Mouse (Mus musculus): ENCODE measurements around the gene Egfl8. TPM values are rescaled to one million over a fixed set of nuclear protein-coding genes. Genes with fewer than 3 reads are reported as not detected.
A peak's percentile ranks its signal among the peaks of the same experiment; 100 is the strongest.

The Egfl8 gene
- polyA plus RNA-seq, 1 experiment from 2014 or later: 6.0 TPM

DNA sequence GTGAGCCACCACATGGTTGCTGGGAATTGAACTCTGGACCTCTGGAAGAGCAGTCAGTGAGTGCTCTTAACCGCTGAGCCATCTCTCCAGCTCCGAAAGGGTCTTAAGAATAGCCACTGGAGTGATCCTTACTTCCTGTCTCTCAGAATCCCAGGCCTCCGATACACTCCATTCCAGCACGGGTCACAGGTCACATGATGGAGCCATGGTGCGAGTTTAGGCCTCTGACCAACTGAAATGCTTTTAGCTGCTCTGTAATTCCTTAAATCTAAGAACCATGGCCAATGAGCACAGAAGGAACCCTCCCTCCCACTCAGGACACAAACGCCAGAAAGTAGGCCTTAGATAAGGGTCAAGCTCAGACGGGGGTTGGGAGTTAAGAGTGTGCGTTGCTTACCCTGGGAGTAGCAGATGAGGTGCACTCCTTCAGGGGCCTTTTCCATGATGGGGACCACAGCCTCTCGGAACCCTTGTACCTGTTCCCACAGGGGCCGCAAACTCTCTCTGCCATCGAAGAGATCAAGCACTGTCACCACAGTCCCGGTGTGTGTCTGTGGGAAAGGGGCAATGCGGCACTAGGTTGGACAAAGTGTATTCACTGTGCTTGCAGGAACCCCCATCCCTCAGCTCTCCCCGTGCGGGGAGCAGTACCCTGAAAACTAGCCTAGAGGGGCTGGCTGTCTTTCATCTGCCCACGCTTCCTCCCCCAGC lies 10.4 kb upstream of the Egfl8 start:
- Histone ChIP-seq H3K27ac (replicated peaks) (peak overlapping the region; percentile 88), H3K4me3 (peak overlapping the region; percentile 58), H3K4me2 (replicated peaks) (peak overlapping the region; percentile 91), H3K9me3 (no peaks in the 10 kb centered on the region), H3K36me3 (peaks cover 22% of the 10 kb centered on the region), H3K27me3 (peaks cover 16% of the 10 kb centered on the region), H3K9ac (replicated peaks) (peak overlapping the region; percentile 68), H3K4me1 (peaks cover 44% of the 10 kb centered on the region)
- ATAC-seq (ENCODE audit: low FRiP score, low read depth): no peak
- 52% methylated on average over 16 of the region's 16 CpGs for WGBS

- no peaks in the 10 kb centered on the region for H3K9me3 ChIP-seq
- H3K27me3 ChIP-seq: peaks cover 4% of the 10 kb centered on the region
- ATAC-seq (ENCODE audit: low FRiP score, low read depth): no peak
- H3K4me2 ChIP-seq (replicated peaks): no peak overlapping the region
- H3K4me1 ChIP-seq: peaks cover 31% of the 10 kb centered on the region
- WGBS: 97% methylated on average over 3 of the region's 3 CpGs
- H3K27ac ChIP-seq (replicated peaks): no peak overlapping the region
- H3K9ac ChIP-seq (replicated peaks): no peak overlapping the region
- H3K4me3 ChIP-seq: no peak overlapping the region
- peaks cover 27% of the 10 kb centered on the region for H3K36me3 ChIP-seq
Measured at GRCm38 (mm10) chr17:34624981-34625380, 9.2 kb upstream of the Egfl8 start.

- H3K4me1 ChIP-seq: peaks cover 13% of the 10 kb centered on the region
- H3K9ac ChIP-seq (replicated peaks): no peak overlapping the region
- ATAC-seq (ENCODE audit: low FRiP score, low read depth): no peak
- no peak overlapping the region for H3K27ac ChIP-seq (replicated peaks)
- WGBS: 91% methylated on average over 9 of the region's 9 CpGs
- no peaks in the 10 kb centered on the region for H3K9me3 ChIP-seq
- H3K36me3 ChIP-seq: peaks cover 31% of the 10 kb centered on the region
- no peak overlapping the region for H3K4me2 ChIP-seq (replicated peaks)
- no peaks in the 10 kb centered on the region for H3K27me3 ChIP-seq
- no peak overlapping the region for H3K4me3 ChIP-seq
Measured at GRCm38 (mm10) chr17:34623161-34623560, 7.4 kb upstream of the Egfl8 start.

DNA sequence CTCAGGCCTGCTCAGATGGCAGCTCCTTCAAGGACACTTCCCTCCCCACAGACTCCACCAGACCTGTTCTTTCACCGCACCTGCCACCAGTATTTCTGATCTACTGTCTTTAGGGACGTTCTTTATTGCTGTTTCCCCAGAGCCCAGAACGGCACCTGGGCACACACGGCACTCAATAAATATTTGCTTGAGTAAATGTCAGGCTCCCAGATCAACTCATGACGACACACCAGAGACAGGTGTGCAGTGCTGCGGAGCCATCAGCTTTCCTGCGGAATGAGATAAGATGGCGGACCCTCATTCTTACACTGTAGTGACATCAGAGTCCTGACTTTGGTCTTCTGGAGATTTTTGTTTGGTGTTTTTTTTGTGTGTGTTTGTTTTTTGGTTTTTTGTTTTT lies 5.2 kb upstream of the Egfl8 start:
- H3K4me2 ChIP-seq (replicated peaks): no peak overlapping the region
- ATAC-seq (ENCODE audit: low FRiP score, low read depth): no peak
- no peaks in the 10 kb centered on the region for H3K27me3 ChIP-seq
- no peaks in the 10 kb centered on the region for H3K9me3 ChIP-seq
- no peak overlapping the region for H3K27ac ChIP-seq (replicated peaks)
- 92% methylated on average over 8 of the region's 8 CpGs for WGBS
- H3K4me3 ChIP-seq: no peak overlapping the region
- H3K36me3 ChIP-seq: peaks cover 48% of the 10 kb centered on the region
- no peak overlapping the region for H3K9ac ChIP-seq (replicated peaks)
- H3K4me1 ChIP-seq: peaks cover 1% of the 10 kb centered on the region

DNA sequence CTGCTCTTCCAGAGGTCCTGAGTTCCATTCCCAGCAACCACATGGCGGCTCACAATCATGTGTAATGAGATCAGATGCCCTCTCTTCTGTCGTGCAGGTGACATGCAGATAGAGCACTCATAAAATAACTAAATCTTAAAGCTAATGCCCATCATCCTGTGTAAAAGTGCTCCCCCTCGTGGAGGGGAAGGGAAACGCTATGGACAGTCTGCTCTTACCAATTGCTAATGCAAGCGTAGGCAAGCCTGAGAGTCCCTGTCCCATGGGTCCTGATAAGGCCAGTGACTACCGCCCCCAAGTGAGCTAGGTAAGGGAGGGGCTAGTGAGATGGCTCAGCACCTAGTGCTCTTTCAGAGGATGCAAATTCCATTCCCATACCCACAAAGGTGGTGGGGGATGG lies 3.2 kb upstream of the Egfl8 start:
- ATAC-seq (ENCODE audit: low FRiP score, low read depth): no peak
- WGBS: 20% methylated on average over 6 of the region's 6 CpGs

GRCm38 (mm10) chr17:34613830-34614229 lies 1.9 kb downstream of the Egfl8 start:
- H3K36me3 ChIP-seq: peaks cover 71% of the 10 kb centered on the region
- H3K9me3 ChIP-seq: no peaks in the 10 kb centered on the region
- 90% methylated on average over 10 of the region's 10 CpGs for WGBS
- no peak overlapping the region for H3K4me3 ChIP-seq
- H3K27ac ChIP-seq (replicated peaks): 0 out of 2 replicates have a peak overlapping the region, but pooled peaks have one; percentile 25
- ATAC-seq (ENCODE audit: low FRiP score, low read depth): no peak
- H3K4me1 ChIP-seq: 0 out of 2 replicates have a peak, but pooled peaks cover under 1% of the 10 kb centered on the region
- no peaks in the 10 kb centered on the region for H3K27me3 ChIP-seq
- H3K4me2 ChIP-seq (replicated peaks): no peak overlapping the region
- no peak overlapping the region for H3K9ac ChIP-seq (replicated peaks)

More for the DNA sequence above, 3.2 kb upstream of the Egfl8 start:
- H3K9ac ChIP-seq (replicated peaks): no peak overlapping the region
- H3K4me2 ChIP-seq (replicated peaks): no peak overlapping the region
- H3K4me1 ChIP-seq: no peaks in the 10 kb centered on the region
- no peak overlapping the region for H3K4me3 ChIP-seq
- H3K27me3 ChIP-seq: no peaks in the 10 kb centered on the region
- H3K27ac ChIP-seq (replicated peaks): no peak overlapping the region
- H3K36me3 ChIP-seq: peaks cover 59% of the 10 kb centered on the region
- H3K9me3 ChIP-seq: no peaks in the 10 kb centered on the region

GRCm38 (mm10) chr17:34613054-34613645 lies 2.6 kb downstream of the Egfl8 start:
- H3K27ac ChIP-seq (replicated peaks): no peak overlapping the region
- peaks cover 7% of the 10 kb centered on the region; the same call in 1 of the 2 replicates for H3K4me1 ChIP-seq
- no peaks in the 10 kb centered on the region for H3K27me3 ChIP-seq
- no peak overlapping the region for H3K9ac ChIP-seq (replicated peaks)
- H3K4me2 ChIP-seq (replicated peaks): no peak overlapping the region
- H3K4me3 ChIP-seq: no peak overlapping the region
- H3K36me3 ChIP-seq: peaks cover 71% of the 10 kb centered on the region
- H3K9me3 ChIP-seq: no peaks in the 10 kb centered on the region
- no peak for ATAC-seq (ENCODE audit: low FRiP score, low read depth)
- WGBS: 92% methylated on average over 10 of the region's 11 CpGs

DNA sequence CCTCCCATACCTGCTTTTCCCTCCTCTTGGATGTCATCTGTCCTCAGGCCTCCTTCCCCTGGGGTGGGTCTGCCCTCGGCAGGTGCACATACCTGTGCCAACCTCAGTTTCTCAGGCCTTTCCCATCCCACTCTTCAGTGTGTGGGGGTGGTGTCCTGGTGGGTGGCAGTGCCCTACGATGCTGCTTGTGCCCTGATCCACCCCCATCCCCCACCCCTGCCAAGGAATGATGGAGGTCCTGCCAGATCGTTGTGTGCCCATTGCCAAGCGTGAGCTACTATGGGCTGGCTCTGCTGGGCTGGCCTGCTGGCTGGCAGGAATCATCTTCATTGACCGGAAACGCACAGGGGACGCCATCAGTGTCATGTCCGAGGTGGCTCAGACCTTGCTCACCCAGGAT lies 4.7 kb downstream of the Egfl8 start:
- peaks cover 58% of the 10 kb centered on the region for H3K36me3 ChIP-seq
- 95% methylated on average over 8 of the region's 8 CpGs for WGBS

GRCm38 (mm10) chr17:34607997-34608396 lies 7.8 kb downstream of the Egfl8 start:
- H3K27ac ChIP-seq (replicated peaks): no peak overlapping the region
- WGBS: 91% methylated on average over 7 of the region's 7 CpGs
- H3K27me3 ChIP-seq: no peaks in the 10 kb centered on the region
- peak overlapping the region; percentile 1; the same call in 1 of the 2 replicates for H3K4me2 ChIP-seq (replicated peaks)
- peaks cover 38% of the 10 kb centered on the region for H3K4me1 ChIP-seq
- H3K4me3 ChIP-seq: no peak overlapping the region
- no peaks in the 10 kb centered on the region for H3K9me3 ChIP-seq
- ATAC-seq (ENCODE audit: low FRiP score, low read depth): no peak
- peaks cover 32% of the 10 kb centered on the region for H3K36me3 ChIP-seq
- no peak overlapping the region for H3K9ac ChIP-seq (replicated peaks)

More for the DNA sequence above, 4.7 kb downstream of the Egfl8 start:
- Histone ChIP-seq H3K4me1 (peaks cover 27% of the 10 kb centered on the region), H3K27ac (replicated peaks) (no peak overlapping the region), H3K4me3 (no peak overlapping the region), H3K9ac (replicated peaks) (no peak overlapping the region), H3K4me2 (replicated peaks) (no peak overlapping the region), H3K9me3 (no peaks in the 10 kb centered on the region), H3K27me3 (no peaks in the 10 kb centered on the region)
- ATAC-seq (ENCODE audit: low FRiP score, low read depth): no peak

DNA sequence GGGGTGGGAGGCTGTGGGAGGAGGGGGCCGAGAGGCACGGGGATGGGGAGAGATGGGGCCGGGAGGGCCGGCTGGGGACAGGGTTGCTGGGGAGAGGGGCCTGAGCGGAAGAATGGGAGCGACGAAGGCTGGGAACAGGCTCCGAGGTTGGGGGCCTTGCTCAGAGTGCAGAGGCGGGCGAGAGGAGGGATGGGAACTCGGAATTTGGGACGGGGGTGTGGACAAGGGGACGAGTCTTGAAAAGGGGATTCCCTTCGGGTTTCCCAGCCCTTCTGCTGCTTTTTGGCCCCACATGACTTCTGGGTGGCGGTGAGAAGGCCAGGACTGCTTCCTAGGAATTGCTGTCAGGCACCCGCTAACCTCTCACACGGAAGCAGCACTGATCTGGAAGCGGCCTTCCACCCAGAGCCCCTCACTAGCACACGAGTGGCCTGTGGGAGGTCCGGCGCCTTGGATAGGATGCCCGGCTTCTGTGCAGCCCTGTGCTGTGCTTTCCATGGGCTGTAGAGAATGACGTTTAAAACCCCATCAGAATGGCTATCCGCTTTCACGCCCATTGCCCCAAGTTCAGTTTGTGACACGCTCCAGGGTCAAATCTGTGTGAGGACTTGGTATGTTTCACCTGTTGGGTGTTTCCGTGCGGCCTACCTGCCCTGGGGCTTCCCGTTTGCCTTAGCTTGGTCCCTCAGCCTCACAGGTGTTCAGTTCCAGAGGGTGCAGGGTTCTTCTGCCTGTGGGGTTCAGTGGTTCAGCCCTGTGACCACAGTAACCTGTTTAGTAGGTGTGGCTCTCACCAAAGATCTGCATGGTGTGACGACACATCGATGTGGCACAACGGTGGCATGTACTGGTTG lies 9.4 kb downstream of the Egfl8 start:
- peak overlapping the region; percentile 94 for H3K27ac ChIP-seq (replicated peaks)
- peaks cover 49% of the 10 kb centered on the region for H3K4me1 ChIP-seq
- H3K4me2 ChIP-seq (replicated peaks): peak overlapping the region; percentile 99
- H3K27me3 ChIP-seq: no peaks in the 10 kb centered on the region
- 17% methylated on average over 32 of the region's 32 CpGs for WGBS
- peaks cover 23% of the 10 kb centered on the region for H3K36me3 ChIP-seq
- peak overlapping the region; percentile 99 for H3K4me3 ChIP-seq
- peak overlapping the region; percentile 99 for H3K9ac ChIP-seq (replicated peaks)
- no peak for ATAC-seq (ENCODE audit: low FRiP score, low read depth)
- no peaks in the 10 kb centered on the region for H3K9me3 ChIP-seq

- Histone ChIP-seq H3K4me2 (replicated peaks) (peak overlapping the region; percentile 99), H3K9ac (replicated peaks) (peak overlapping the region; percentile 99), H3K36me3 (peaks cover 23% of the 10 kb centered on the region), H3K4me3 (peak overlapping the region; percentile 99), H3K27ac (replicated peaks) (peak overlapping the region; percentile 94), H3K4me1 (peaks cover 49% of the 10 kb centered on the region), H3K9me3 (no peaks in the 10 kb centered on the region), H3K27me3 (no peaks in the 10 kb centered on the region)
- peak; percentile 52 for ATAC-seq (ENCODE audit: low FRiP score, low read depth)
- 0% methylated on average over 27 of the region's 30 CpGs for WGBS
Measured at GRCm38 (mm10) chr17:34605609-34606008, 10.2 kb downstream of the Egfl8 start.

Measured in midbrain, embryonic 12.5 days (tissue).